Mouse (Mus musculus) retina, postnatal 7 days (tissue): ENCODE measurements around the gene Gli2.

Experiments used
- DNase-seq: peaks from one replicate; pipeline ENCODE4 v3.0.0-alpha.2; 2012; ENCODE audit warnings: low read depth, low spot score

The Gli2 gene

DNA sequence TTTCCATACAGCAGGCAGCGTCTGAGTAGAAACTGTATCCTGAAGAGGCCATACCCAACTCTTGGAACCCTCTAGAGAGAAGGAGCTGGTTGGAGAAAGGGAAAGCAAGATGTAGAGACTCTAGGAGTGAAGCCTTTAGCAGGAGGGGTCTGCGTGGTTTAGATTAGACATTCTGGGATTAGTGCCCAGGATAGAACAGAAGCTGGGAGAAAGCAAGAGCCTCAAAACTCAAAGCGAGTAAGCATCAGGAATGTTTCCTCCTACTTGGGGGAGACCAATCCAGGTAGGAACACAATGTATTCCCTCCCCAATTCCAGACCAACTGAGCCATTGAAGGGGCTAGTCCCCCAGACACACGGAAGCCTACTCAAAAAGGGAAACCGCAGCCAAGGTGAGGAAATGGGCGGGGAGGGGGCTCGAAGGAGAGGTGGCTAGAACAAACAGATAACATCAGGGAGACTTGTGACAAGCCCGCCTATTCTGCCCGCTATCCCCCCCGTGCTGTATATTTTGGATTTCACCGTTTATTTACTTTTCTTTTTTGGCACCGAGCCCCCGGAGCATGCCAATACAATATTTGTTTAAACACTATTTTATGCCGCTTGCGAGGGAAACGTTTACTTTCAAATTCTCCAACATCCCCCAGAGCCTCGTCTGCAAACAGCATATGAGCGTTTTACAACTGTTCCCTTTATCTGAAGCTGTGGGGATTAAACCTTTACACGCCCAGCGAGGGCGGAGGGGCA is 2.1 kb downstream of the Gli2 start:
- no peak for DNase-seq

DNA sequence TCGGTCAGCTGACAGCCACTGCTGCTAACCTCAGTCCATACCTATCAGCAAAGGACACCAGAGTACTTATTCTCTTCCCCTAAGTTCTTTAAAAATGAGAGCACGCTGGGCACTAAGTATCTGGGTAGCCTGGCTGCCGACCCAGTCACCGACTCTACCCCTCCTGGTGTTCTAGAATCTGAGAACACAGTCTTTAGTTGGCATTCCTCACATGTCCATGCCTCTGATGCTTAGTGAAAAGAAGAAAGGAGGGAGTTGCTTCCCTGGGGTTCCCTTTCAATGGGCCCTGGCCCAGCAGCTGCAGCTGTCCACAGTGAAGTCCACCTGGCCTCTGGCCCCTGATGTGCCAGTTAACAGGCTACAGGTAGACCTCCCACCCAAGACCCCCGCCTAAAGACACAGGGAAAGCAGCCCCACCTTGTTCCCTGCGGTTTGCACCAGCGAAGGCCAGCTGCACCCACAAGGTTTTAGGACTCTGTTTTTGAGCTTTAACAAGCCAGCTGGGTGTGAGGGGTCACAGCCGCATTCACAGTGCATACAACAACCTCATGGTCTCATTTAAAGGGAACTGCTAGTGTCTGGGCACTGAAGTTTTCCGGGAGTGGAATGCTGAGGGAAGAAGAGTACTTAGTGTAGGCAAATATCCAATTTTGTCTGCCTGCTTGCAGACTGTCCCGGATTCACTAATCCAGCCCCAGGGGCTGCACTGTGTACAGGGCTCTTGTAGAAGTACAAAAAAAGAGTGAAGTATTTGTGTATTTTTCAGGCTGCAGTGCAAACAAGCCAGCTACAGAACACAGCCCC is 3.4 kb downstream of the Gli2 start:
- no peak for DNase-seq

DNA sequence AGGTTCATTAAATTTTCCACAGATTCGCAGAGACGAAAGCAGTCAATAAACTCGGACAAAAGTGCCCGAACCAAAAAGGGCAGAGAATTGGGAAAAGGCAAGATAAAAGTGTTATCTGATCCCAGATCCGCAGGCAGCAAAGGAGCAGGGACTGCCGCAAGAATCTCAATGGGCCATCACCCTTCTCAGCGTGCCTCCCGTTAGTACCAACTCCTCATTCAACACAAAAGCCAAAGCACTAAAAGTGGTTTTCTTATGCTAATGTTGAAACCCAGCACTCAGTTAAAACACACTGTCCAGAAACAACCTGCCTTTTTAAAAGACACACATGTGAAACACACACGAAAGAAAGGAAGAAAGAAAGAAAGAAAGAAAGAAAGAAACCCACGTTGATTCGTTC is 4.4 kb downstream of the Gli2 start:
- DNase-seq = no peak

DNA sequence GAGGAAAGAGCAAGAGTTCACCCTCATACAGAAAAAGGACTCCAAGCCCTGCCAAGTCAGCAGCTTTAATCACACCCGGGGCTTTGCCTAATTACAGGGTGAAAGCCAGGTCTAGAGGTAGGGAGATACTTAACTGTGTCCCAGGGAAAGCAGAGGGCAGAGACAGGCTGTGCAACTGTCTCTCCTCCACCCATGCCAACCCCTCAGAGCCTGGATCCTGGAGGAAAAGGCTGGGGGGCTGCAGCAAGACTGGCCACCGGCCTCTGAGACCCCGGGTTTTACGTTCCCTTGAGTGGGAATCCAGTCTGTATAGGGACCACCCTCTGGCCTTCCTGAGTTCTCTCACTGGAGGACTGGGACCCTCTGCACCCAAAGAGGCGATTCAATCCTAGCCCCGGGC is 4.9 kb downstream of the Gli2 start:
- no peak for DNase-seq

DNA sequence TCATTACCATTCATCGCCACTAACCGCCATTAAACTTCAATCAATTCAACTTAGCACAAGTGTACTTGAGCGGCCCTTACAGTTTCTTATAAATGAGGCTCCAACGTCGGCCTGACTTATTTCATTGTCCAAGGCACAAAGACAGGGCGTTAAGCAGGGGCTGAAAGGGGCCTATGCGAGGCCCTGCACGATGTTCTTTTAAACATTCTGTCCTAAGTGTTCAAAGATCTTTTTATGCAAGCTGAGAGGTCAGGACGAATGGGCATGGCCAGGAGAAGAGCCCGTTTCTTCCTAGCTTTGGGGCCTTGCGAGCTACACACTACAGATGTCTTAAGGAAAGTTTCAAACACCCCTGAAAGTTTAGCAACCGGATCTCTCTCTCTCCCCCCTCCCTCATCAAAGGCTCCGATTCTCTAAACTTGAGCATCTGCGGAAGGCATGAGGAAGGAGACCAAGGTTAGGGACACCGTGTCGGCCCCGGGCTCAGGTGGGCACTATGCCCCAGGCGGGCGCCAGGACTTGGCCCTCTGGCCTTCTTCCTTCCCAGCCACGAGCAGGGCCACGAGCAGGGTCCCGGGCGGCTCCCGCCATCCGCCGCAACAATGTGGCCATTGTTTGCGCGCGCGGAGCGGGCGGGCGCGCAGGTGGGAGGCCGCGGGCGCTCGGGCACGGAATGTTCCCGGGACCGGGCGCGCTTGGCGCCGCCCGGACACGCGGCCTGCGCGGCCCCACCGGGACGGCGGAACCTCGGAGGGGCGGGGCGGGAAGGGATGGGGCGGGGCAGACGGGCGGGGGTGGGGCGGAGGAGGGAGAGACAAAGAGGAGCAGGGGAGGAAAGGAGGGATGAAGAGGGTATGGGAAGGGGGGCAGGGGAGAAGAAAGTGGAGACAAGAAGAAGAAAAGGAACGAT is 5.7 kb downstream of the Gli2 start:
- no peak for DNase-seq

DNA sequence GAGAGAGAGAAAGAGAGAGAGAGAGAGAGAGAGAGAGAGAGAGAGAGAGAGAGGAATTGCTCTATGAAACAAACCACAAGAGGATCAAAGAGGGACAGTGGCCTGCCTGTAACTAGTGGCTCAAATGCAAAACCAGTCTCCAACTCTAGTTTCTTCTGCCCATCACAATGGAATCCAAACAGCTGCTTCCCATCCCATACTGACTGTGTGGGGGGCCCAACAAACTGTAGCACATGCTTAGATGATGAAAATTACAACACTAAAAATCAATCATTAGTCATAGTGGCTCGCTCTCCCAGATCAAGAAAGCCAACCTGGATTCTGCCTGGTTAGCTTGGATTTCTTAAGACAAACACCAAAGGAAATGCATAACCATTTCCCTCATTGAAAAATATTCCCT is 15.0 kb downstream of the Gli2 start:
- DNase-seq = no peak

DNA sequence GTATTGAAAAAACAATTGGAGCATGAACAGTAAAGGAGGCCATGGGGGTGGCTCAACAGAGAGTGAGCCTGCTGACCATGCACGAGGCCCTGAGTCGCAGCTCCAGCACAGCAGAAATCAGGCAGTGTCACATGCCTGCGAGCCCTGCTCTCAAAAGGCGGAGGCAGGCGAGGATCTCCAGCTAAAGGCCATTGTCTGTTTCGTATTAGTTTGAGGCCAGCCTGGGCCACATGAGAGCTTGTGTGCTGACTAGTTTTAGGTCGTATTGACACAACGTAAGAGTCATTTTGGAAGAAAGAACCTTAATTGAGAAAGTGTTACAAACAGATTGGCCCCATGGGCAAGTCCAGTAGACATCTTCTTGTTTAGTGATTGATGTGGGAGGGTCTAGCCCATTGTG is 17.5 kb downstream of the Gli2 start:
- DNase-seq = no peak

DNA sequence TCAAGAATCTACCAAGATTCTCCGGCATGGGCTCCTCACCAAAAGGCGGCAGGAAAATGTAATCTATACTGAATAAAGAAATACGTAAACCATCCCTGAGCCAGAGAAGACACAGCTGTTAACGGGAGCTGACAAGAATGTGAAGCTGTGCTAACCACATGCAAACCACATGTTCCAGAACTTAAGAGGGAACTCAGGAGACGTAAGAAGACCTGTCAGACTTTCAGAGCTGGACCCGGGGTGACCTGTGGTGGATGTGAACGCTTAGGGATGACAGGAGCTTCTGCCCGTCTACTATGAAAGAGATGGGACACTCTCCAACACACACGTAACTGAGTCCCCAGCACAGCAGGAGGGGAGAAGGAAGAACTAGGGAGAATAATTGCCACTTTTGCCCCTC is 18.1 kb downstream of the Gli2 start:
- no peak for DNase-seq

DNA sequence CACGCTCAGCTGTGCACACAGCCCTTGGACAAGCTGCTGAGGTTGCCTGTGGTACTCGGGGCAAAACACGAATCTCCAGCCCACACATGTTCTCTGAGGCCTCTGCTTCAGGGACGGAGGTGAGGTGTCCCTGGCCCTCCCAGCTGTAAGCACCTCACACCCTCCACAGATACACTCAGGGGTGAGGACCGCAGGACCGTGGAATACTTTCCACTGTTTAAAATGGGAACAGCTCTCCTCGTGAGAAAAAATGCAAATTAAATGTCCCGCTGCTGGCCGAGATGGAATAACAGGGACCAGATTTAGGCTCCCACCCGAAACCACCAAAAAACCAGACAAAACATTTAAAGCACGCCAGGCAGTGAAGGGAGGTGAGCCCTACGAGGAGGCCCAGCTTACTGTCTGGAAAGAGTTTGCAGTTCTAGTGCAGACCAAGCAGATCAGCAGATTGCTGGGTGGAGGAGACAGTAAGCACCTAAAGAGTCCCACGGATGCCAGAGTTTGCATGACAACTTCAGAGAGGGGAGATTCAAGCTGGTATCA is 19.2 kb downstream of the Gli2 start:
- DNase-seq = no peak

DNA sequence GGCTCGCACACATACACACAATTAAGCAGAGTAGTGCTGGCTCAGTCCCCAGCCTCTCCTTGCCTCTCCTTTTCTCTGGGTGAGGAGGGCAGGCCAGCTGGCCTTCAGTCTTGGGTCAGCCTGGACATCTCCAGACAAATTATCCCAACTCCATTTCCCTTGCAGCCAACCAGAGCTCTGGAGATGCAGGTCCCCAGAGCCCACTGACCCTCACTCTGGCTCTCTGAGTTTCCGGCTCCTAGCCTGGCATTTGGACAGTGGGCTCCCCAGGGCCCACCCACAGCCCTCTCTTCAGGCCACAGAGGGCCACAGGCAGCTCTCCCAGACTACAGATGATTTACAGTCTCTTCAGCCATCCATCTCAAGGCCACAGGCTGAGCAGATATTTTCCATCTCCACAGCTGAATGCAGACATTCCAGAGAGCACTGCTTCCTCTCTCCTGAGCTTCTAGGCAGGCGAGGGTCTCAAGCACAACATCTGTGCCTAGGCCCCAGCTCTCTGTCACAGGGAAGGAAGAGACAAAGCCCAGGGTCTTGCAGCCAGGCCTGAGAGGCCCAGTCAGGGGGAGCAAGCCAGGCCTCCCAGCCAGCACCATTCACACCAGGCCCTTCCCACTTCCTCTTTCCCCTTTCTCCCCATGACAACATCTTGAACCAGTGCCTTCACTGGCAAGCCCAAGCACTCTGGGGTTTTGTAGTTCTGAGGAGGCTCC is 19.8 kb downstream of the Gli2 start:
- DNase-seq = no peak

DNA sequence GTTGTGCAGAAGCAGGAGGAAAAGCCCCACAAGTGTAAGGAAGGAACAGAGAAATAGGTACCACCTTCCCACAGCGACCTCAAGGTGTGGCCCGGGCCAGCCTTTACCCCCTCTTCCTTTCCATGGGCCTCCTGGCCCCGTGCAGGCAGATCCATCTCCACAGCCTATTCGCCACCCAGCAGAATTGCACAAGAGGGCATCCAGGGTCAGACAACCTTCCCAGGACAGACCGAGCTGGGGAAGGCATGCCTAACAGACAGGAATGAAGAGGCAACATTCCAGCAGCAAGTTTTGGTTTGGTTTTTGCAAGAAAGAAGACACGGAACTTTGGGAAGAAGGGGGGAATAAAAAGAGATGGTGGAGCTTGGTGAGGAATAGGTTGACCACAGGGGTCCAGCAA is 22.2 kb downstream of the Gli2 start:
- DNase-seq = no peak

DNA sequence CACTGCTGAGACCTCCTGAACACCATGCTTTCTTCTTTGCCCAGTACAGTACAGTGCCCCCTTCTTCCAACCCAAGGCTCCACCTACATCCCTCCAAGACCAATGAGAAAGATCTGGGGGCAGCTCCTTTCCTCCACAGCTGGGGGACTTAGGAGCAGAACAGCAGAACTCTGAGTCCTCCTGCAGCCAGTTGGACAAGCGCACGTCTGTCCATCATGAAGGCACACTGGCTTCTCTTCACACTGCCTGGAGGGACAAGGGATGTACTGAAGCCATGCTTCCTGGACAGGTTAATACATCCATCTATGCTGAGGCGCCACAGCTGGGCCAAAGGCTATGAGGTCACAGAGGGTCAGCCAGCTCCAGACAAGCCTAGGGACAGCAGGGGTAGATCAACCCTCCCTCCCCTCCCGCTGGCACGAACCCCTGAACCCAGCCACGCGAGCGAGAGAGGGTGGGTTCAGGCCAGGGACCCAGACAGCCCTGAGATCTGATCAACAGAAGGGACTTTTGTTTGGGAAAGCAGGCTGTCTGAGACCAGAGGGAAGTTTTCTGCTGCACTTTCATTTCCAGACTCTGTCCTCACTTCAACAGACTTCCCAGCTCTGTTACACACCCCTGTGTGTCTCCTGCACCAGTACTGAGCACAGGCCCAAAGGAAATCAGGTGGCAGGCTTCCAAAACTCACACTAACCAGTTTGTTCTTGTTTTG is 27.6 kb downstream of the Gli2 start:
- DNase-seq = no peak

DNA sequence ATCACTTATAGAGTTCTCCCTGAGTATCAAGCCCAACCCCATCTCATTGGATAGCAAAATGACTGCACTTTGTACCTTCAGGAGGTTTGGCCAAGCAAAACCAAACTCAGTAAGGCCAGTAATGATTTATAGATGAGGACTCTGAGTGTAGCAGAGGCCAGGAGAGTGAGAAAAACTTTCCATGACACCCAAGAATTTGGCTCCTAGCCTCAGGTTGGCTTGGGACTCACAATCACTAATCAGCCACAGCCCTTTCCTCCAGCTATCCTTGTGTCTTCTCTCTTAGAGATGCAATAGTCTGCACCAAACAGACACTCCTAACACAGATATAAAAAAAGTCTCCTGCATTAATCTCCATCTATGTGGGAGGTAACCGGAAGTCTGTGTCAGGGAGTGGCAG is 31.1 kb downstream of the Gli2 start:
- no peak for DNase-seq

DNA sequence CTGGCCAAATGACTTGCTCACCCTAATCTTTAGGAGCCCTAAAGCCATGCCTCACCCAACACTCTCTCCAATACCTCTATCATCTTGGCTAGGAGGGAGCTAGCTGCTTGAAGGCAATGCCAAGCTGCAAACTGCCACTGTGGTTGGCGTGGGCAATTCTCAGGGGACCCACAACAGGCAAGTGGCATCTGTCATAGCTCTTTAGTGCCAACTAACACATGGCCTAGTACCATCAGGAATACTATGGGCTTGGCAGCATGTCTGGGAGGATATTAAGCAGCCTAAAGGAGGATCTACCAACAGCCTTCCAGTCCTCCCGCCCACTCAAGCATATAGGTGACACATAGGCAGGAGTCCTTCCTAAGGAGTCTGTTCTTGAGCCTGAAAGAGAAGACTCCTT is 33.3 kb downstream of the Gli2 start:
- DNase-seq = no peak

DNA sequence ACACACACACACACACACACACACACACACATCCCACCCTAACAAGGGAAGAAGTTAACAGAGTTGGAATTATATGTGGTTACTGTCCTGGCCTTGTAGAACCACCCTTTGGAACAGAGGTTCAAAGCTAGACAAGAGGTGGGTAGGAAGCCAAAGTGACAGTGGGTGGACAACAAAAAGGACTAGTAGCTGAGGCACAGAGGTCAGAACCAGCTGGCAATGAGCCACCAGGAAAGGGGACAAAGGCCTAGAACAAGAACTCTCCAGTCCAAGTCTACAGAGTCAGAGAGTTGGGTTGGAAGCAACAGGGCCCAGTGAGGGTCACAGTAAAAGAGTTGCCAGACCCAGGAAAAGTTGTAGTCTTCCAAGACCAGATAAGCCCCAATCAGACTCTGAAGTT is 34.4 kb downstream of the Gli2 start:
- DNase-seq = no peak

DNA sequence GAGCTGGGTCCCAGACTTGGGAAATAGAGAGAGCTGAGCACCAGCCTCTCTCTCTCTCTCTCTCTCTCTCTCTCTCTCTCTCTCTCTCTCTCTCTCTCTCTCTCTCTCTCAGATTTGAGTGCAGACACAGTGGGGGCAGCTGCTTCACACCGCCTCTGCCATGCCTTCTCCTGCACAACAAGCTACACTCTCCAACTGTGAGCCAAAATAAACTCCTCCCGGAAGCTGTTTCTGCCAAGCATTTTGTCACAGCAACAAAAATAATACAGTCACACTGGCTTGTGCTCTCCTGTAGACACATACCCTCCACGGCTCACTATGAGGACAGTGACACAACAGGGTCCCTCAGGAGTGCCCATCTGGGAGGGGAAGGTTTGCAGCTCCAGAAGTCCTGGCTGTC is 36.6 kb downstream of the Gli2 start:
- no peak for DNase-seq

DNA sequence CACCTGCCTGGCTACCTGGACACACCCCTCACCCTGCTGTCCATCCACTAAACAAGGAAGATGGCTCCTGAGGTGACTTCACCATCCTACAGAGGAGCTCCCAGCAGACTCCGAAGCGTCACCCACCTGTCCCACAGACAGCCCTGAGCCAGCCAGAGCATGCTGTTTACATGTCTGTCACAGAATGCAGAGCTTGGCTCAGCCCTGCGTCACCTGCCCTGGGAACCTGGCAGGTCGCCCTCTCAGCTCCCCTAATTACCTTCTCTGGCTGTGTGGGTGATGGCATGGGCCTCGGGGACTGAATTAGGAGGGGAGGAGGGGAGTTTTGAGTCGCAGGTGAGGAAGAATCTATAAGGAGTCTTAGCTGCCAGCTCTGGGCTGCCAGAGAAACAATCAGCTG is 38.3 kb downstream of the Gli2 start:
- no peak for DNase-seq

DNA sequence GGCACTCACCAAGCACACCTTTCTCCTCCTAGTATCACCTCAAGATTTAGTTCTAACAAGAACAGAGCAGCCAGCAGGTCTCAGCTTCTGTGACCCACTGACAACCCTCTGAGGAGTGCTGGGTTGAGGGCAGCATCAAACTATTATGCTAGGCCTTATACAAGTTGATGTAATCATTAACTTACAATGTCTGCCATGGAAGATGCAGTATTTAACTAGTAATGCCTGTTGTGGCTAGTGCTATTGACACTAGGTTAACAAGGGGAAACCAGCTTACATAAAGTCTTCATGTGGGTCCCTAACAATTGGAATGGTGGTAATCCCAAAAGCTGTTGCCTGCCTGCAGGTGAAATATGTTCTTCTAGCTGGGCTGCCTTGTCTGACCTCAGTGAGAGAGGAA is 44.5 kb downstream of the Gli2 start:
- no peak for DNase-seq

DNA sequence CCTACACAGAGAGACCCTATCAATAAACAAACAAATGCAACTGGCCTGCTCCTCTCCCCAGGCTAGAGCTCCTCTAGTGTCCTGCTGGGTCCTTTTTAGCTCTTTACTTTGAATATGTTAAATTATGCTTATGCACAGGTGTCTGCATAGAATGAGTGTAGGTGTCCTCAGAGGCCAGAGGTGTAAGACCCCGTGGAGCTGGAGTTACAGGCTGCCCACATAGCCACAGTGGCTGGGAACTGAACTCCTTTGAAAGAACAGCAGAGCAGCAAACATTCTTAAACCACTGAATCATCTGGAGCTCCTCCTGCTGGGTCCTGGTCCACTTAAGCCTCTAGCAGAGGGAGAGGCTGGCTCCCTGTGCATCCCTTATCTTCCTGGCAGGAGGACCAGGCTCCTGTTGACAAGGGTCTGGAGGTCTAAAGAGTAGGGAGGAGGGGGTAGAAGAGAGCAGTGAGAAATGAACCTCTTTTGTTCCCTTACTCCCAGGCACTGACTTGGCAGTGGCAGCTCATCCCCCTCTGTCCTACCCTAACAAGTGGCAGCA is 49.5 kb downstream of the Gli2 start:
- DNase-seq = no peak

DNA sequence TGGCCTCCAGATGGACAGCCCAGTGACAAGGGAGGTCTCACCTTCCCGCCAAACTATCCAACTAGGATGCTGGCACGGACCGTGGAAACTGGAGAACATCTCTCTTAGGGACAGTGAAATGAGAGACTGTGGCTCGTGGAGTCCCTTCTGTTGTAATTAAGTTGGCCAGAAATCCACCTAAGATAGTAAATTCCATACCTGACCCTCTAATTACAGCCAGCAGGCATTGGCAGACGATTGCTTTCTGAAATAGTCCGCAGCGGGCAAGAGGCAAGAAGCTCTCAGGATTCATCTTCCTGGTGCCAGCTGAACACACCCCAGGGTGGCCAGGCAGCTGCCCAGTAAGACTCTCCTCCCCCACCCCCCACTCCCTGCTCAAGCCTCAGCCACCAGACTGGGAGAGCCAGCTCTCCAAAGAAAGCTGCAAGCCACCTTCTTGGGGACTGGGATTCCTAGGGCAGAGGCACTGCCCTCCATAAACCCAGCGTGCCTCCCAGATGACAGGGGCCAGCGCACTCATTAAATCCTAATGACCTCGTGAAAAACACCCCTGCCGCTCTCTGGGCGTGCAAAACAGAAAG is 51.9 kb downstream of the Gli2 start:
- DNase-seq = no peak
